Comparison of ENCODE assay signal across 8 mouse cellular contexts in genomic region chr13:58384779-58385546, GRCm38 (mm10). TPM values are rescaled to one million over a fixed set of nuclear protein-coding genes. Genes with fewer than 3 reads are reported as not detected.
DNase-seq lines count a peak whose midpoint lies in the region; ATAC-seq and TF ChIP-seq lines count a peak whose summit lies in the region.

Gene 2210016F16Rik, minus strand, starts transcription at chr13:58385225.

- TF ChIP-seq CTCF in cortical plate, adult 2 months (IDR thresholded peaks at IDR 0.05; ENCODE audit: extremely low read depth, insufficient read depth, low read length), result no peak
- TF ChIP-seq CTCF in hindbrain, postnatal 0 days (IDR thresholded peaks at IDR 0.05; ENCODE audit: low read depth), result peak; percentile 18; the same call in 1 of the 2 replicates

- intact Hi-C loops in left cerebral cortex, postnatal 25 days (cut with DNase I), result loop anchor here (1.0 to 10.0 kb wide), 3 partner anchors 97 to 200 kb away; no protein-coding TSS in a partner anchor

- peaks cover 19% of the 10 kb centered on the region for H3K36me3 ChIP-seq in hindbrain, postnatal 0 days (ENCODE audit: insufficient read depth, low read length)

- peak within 1 kb of the TSS; percentile 73 for H3K9ac ChIP-seq in hindbrain, postnatal 0 days (replicated peaks; ENCODE audit: low read length)

- H3K4me1 ChIP-seq in cortical plate, adult 2 months (ENCODE audit: control insufficient read depth, insufficient read depth, low read length), result no peaks in the 10 kb centered on the region
- H3K4me1 ChIP-seq in hindbrain, postnatal 0 days (ENCODE audit: insufficient read depth, low read length), result no peaks in the 10 kb centered on the region; the same call in 1 of the 2 replicates

- DNase-seq in gastrocnemius, postnatal 10 days, result peak; percentile 68
- peak; percentile 77 for DNase-seq in hindbrain, postnatal 0 days (ENCODE audit: low spot score)
- DNase-seq in left cerebral cortex, postnatal 25 days (ENCODE audit: low spot score in 2 of 2), result peak; percentile 37 to 54
- peak; percentile 54 to 62 for DNase-seq in right cerebral cortex, postnatal 10 days (ENCODE audit: low spot score in 2 of 2)
- peak; percentile 62 to 70 for DNase-seq in urinary bladder, postnatal 36 days (ENCODE audit: low spot score in 2 of 2)

- H3K4me2 ChIP-seq in hindbrain, postnatal 0 days (ENCODE audit: low read depth, low read length), result peak within 1 kb of the TSS; percentile 87

- H3K27ac ChIP-seq in cortical plate, adult 2 months (ENCODE audit: insufficient read depth, low read length), result no peak within 1 kb of the TSS
- H3K27ac ChIP-seq in hindbrain, postnatal 0 days, result peak within 1 kb of the TSS; percentile 62

- peak within 1 kb of the TSS; percentile 83 for H3K4me3 ChIP-seq in cortical plate, adult 2 months (ENCODE audit: insufficient read depth, low read length)
- peak within 1 kb of the TSS; percentile 63 for H3K4me3 ChIP-seq in hindbrain, postnatal 0 days (ENCODE audit: low read length)

- H3K27me3 ChIP-seq in hindbrain, postnatal 0 days (ENCODE audit: insufficient read depth, low read length), result no peaks in the 10 kb centered on the region

- peak; percentile 55 for ATAC-seq in activated CD4-positive, CD25-positive, alpha-beta regulatory T cell, adult 4 months
- peak; percentile 80 for ATAC-seq in hindbrain, postnatal 0 days
- ATAC-seq in megakaryocyte-erythroid progenitor cell, adult 5-6 weeks (replicated peaks; ENCODE audit: low FRiP score, low TSS enrichment, poor library complexity, severe bottlenecking), result peak; percentile 59

- no peak for TF ChIP-seq POLR2A in cortical plate, adult 2 months (IDR thresholded peaks at IDR 0.05; ENCODE audit: extremely low read depth, insufficient read depth, low read length)

- WGBS in hindbrain, postnatal 0 days, result 3% methylated on average over 80 of the region's 80 CpGs

- no peaks in the 10 kb centered on the region for H3K9me3 ChIP-seq in hindbrain, postnatal 0 days (ENCODE audit: low read length)

RNA-seq across cellular contexts. Expression of gene 2210016F16Rik, which starts in this region (rescaled TPM):
- 10 to 100 TPM; 25.5 to 29.7 TPM for polyA plus RNA-seq in activated CD4-positive, CD25-positive, alpha-beta regulatory T cell, adult 4 months (2017; shearing (Covaris generic))
- 7.8 and 8.3 TPM in 2 replicates for polyA plus RNA-seq in cortical plate, adult 2 months (2012; rRNA removed)
- 10 to 100 TPM; 11.5 to 11.9 TPM for total RNA-seq in gastrocnemius, postnatal 10 days (2021)
- 13.9 and 17.9 TPM in 2 replicates for total RNA-seq in hindbrain, postnatal 0 days (2014; rRNA removed)
- 19.8 and 20.3 TPM in 2 replicates for polyA plus RNA-seq in hindbrain, postnatal 0 days (2015; fragmentation: Nextera tagmentation; extraction: Ambion mirVana)
- total RNA-seq in left cerebral cortex, postnatal 25 days (2021), result 1 to 10 TPM; 5.7 to 6.7 TPM
- total RNA-seq in megakaryocyte-erythroid progenitor cell, adult 5-6 weeks (2014; fragmentation: Nextera tagmentation), result 30.6 and 33.0 TPM in 2 replicates
- total RNA-seq in megakaryocyte-erythroid progenitor cell, adult 5-6 weeks (2017), result 27.4 and 29.2 TPM in 2 replicates
